Mouse (Mus musculus): ENCODE data around the gene Lhcgr. TPM values are rescaled to one million over a fixed set of nuclear protein-coding genes. Genes with fewer than 3 reads are reported as not detected.

The Lhcgr gene
- polyA plus RNA-seq, 1 experiment from 2014 or later, result 2.5 TPM

DNA sequence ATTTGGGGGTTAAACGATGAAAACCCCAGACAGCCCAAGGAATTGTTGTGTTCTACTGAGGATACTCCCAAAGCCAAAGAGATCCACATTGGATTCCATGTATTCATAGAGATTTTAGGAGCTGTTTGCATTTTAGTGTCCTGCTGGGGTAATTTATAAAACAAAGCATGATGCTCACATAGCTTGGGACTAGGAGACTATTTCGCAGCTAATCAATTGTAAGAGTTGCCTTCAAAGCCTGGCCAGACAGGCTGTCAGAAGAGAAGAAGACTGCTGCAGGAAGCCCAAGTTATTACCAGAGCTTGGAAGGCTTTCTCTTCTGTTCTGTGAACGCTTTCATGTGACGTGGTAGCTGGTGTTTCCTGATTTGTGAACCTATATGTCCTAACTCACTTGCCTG is 5.4 kb downstream of the Lhcgr start:
- H3K4me1 ChIP-seq (ENCODE audit: control insufficient read depth, insufficient read depth, low read depth, low read length), result no peaks in the 10 kb centered on the region; the same call in 1 of the 2 replicates
- WGBS, result 77% methylated on average over 4 of the region's 4 CpGs
- no peaks in the 10 kb centered on the region for H3K27me3 ChIP-seq (replicated peaks; ENCODE audit: control insufficient read depth, insufficient read depth, low read length)
- no peak for ATAC-seq
- H3K4me3 ChIP-seq (ENCODE audit: low read length), result no peak overlapping the region
- no peaks in the 10 kb centered on the region for H3K9me3 ChIP-seq (ENCODE audit: control insufficient read depth, low read length)
- H3K27ac ChIP-seq (ENCODE audit: low read depth, low read length), result no peak overlapping the region
- H3K4me2 ChIP-seq (ENCODE audit: low read length), result no peak overlapping the region
- no peaks in the 10 kb centered on the region for H3K36me3 ChIP-seq (ENCODE audit: control insufficient read depth, insufficient read depth, low read length)
- H3K9ac ChIP-seq (ENCODE audit: low read depth, low read length), result no peak overlapping the region

DNA sequence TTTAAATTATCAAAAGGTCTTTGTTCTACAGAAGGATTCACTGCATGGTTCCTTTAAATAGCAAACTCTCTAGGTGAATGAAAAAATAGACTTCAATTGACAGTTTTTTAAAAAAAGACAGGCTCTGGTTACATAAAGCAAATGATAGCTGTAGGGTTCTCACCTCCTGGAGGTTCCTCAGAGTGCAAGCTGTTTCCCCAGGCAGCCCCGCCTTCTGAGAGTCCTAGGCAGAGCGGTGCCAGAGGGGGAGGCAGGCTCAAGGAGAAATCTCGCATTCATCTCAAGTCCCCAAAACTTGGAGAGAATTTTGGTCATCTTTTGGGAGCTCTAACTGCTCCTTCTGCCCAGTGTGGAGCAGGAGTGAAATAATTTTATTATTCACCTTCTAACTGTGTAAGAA is 12.6 kb downstream of the Lhcgr start:
- H3K9me3 ChIP-seq (ENCODE audit: control insufficient read depth, low read length), result no peaks in the 10 kb centered on the region
- no peak overlapping the region for H3K9ac ChIP-seq (ENCODE audit: low read depth, low read length)
- H3K4me1 ChIP-seq (ENCODE audit: control insufficient read depth, insufficient read depth, low read depth, low read length), result peaks cover 3% of the 10 kb centered on the region
- no peaks in the 10 kb centered on the region for H3K27me3 ChIP-seq (replicated peaks; ENCODE audit: control insufficient read depth, insufficient read depth, low read length)
- H3K27ac ChIP-seq (ENCODE audit: low read depth, low read length), result no peak overlapping the region
- no peak for ATAC-seq
- no peaks in the 10 kb centered on the region for H3K36me3 ChIP-seq (ENCODE audit: control insufficient read depth, insufficient read depth, low read length)
- no peak overlapping the region for H3K4me2 ChIP-seq (ENCODE audit: low read length)
- 16% methylated on average over 3 of the region's 3 CpGs for WGBS
- no peak overlapping the region for H3K4me3 ChIP-seq (ENCODE audit: low read length)

DNA sequence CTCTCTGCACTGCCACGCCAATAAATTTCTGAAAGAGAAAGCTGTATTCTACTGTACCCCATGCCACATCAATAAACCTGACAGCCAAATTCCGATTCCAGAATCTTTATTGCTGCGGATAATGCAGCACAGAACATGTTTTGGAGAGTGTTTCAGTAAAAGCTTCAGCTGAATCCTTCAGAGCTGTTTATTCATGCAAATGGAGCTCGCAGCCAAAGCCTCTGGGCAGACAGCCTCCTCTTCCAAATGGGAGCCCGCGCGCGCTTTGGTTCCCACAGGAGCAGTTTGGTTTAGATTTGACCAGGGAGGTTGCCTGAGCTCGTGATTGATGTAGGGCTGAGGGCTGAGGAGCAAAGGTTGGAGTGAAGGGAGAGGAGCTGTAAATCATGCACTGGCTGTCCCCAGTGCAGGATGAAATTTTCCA is 17.7 kb downstream of the Lhcgr start:
- H3K4me2 ChIP-seq (ENCODE audit: low read length), result no peak overlapping the region
- H3K9me3 ChIP-seq (ENCODE audit: control insufficient read depth, low read length), result no peaks in the 10 kb centered on the region
- no peak overlapping the region for H3K4me3 ChIP-seq (ENCODE audit: low read length)
- 21% methylated on average over 9 of the region's 9 CpGs for WGBS
- peak overlapping the region; percentile 52 for H3K27ac ChIP-seq (ENCODE audit: low read depth, low read length)
- 0 out of 2 replicates have a peak overlapping the region, but pooled peaks have one; percentile 8 for H3K9ac ChIP-seq (ENCODE audit: low read depth, low read length)
- no peaks in the 10 kb centered on the region for H3K36me3 ChIP-seq (ENCODE audit: control insufficient read depth, insufficient read depth, low read length)
- no peaks in the 10 kb centered on the region for H3K27me3 ChIP-seq (replicated peaks; ENCODE audit: control insufficient read depth, insufficient read depth, low read length)
- peaks cover 14% of the 10 kb centered on the region for H3K4me1 ChIP-seq (ENCODE audit: control insufficient read depth, insufficient read depth, low read depth, low read length)
- peak; percentile 66 for ATAC-seq

DNA sequence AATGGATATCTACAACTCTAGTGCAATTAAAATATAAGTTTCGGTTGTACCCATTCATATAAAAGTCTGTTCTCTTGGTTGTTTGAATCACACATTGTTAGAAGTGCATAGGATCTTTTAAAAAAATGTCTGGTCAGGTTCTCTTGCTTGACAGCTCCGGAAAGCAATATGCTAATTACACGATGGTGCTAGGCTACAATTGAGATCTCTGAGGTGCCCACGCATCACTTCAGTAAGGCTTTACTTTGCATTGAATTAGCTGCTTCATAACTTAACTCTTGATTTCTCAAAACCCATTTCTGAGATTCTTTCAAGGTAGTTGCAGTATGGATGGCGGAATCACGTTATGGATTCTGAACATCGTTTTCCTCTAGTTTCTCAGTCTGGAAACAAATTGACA is 21.7 kb downstream of the Lhcgr start:
- ATAC-seq, result no peak
- Histone ChIP-seq H3K4me2 (ENCODE audit: low read length) (no peak overlapping the region), H3K9me3 (ENCODE audit: control insufficient read depth, low read length) (no peaks in the 10 kb centered on the region), H3K36me3 (ENCODE audit: control insufficient read depth, insufficient read depth, low read length) (no peaks in the 10 kb centered on the region), H3K27me3 (replicated peaks; ENCODE audit: control insufficient read depth, insufficient read depth, low read length) (no peaks in the 10 kb centered on the region), H3K4me3 (ENCODE audit: low read length) (no peak overlapping the region), H3K4me1 (ENCODE audit: control insufficient read depth, insufficient read depth, low read depth, low read length) (peaks cover 14% of the 10 kb centered on the region), H3K9ac (ENCODE audit: low read depth, low read length) (no peak overlapping the region), H3K27ac (ENCODE audit: low read depth, low read length) (no peak overlapping the region)
- WGBS, result 67% methylated on average over 7 of the region's 7 CpGs

DNA sequence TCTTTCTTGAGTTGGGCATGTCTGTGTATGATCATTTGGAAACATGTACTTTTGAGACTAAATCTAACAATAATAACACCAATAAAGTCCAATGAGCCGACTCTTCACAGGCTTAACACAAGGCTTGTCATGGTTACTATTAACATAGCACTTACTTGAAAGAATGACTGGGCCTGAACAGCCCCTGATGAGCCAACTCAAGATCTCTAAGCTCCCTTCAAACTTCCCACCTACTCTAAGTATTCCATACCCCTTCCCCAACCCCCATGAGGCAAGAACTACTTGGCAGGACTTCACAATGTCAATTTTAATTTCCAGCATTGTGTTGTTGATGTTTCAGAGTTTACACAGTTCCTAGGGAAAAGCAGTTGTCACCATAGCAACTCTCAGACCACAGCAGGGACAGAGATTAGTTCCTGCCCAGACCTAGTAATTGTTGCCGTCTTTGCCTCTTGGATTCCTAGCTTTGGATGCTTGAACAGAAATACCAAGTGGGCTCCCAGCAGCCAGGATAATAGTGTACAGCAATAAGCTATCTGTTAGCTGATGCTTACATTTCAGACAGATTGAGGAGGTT is 22.4 kb downstream of the Lhcgr start:
- peak; percentile 73 for ATAC-seq
- H3K4me2 ChIP-seq (ENCODE audit: low read length), result no peak overlapping the region
- peak overlapping the region; percentile 45; the same call in 1 of the 2 replicates for H3K27ac ChIP-seq (ENCODE audit: low read depth, low read length)
- H3K36me3 ChIP-seq (ENCODE audit: control insufficient read depth, insufficient read depth, low read length), result no peaks in the 10 kb centered on the region
- H3K9me3 ChIP-seq (ENCODE audit: control insufficient read depth, low read length), result no peaks in the 10 kb centered on the region
- no peaks in the 10 kb centered on the region for H3K27me3 ChIP-seq (replicated peaks; ENCODE audit: control insufficient read depth, insufficient read depth, low read length)
- no peak overlapping the region for H3K9ac ChIP-seq (ENCODE audit: low read depth, low read length)
- H3K4me3 ChIP-seq (ENCODE audit: low read length), result no peak overlapping the region
- peaks cover 15% of the 10 kb centered on the region for H3K4me1 ChIP-seq (ENCODE audit: control insufficient read depth, insufficient read depth, low read depth, low read length)
- WGBS, result 29% methylated on average over 2 of the region's 2 CpGs

DNA sequence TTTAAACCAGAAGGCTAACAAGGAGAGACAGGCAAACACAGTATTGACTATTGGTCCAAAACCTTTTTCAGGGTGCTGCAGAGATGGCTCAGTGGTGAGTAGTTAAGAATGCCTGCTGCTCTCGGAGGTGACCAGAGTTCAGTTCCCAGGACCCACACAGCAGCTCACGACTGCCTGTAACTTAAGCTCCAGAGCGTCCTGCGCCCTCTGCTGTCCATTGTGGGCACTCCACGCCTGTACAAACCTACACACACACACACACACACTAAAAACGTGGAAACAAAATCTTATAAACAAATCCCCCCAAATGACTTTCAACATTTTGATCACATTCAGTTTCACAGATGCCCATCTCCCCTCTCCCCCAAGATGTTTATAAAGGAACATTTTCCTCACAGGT is 24.9 kb downstream of the Lhcgr start:
- no peak overlapping the region for H3K27ac ChIP-seq (ENCODE audit: low read depth, low read length)
- 92% methylated on average over 6 of the region's 6 CpGs for WGBS
- no peak overlapping the region for H3K9ac ChIP-seq (ENCODE audit: low read depth, low read length)
- H3K27me3 ChIP-seq (replicated peaks; ENCODE audit: control insufficient read depth, insufficient read depth, low read length), result no peaks in the 10 kb centered on the region
- no peak overlapping the region for H3K4me3 ChIP-seq (ENCODE audit: low read length)
- peaks cover 7% of the 10 kb centered on the region for H3K4me1 ChIP-seq (ENCODE audit: control insufficient read depth, insufficient read depth, low read depth, low read length)
- H3K36me3 ChIP-seq (ENCODE audit: control insufficient read depth, insufficient read depth, low read length), result no peaks in the 10 kb centered on the region
- H3K9me3 ChIP-seq (ENCODE audit: control insufficient read depth, low read length), result no peaks in the 10 kb centered on the region
- ATAC-seq, result no peak
- no peak overlapping the region for H3K4me2 ChIP-seq (ENCODE audit: low read length)

DNA sequence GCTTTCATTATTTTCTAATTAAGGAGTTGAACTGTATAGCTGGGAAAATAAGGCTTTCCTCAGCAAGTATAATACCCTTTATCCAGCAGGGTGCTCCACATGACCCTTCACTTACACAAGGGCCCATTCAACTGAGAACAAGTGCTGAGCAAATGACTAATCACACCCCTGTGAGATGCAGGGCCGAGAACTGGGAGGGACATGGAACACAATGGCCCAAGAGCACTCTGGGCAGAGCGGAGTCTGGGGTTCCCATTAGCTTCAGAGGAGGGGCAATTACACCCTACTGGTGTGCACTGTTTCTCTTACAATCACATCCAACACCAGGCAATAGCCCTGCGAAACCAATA is 27.7 kb downstream of the Lhcgr start:
- Histone ChIP-seq H3K27ac (ENCODE audit: low read depth, low read length) (no peak overlapping the region), H3K4me3 (ENCODE audit: low read length) (no peak overlapping the region), H3K27me3 (replicated peaks; ENCODE audit: control insufficient read depth, insufficient read depth, low read length) (no peaks in the 10 kb centered on the region), H3K4me1 (ENCODE audit: control insufficient read depth, insufficient read depth, low read depth, low read length) (0 out of 2 replicates have a peak, but pooled peaks cover 2% of the 10 kb centered on the region), H3K9ac (ENCODE audit: low read depth, low read length) (no peak overlapping the region), H3K9me3 (ENCODE audit: control insufficient read depth, low read length) (no peaks in the 10 kb centered on the region), H3K36me3 (ENCODE audit: control insufficient read depth, insufficient read depth, low read length) (no peaks in the 10 kb centered on the region), H3K4me2 (ENCODE audit: low read length) (no peak overlapping the region)
- peak; percentile 90 for ATAC-seq
- 32% methylated on average over 3 of the region's 3 CpGs for WGBS

DNA sequence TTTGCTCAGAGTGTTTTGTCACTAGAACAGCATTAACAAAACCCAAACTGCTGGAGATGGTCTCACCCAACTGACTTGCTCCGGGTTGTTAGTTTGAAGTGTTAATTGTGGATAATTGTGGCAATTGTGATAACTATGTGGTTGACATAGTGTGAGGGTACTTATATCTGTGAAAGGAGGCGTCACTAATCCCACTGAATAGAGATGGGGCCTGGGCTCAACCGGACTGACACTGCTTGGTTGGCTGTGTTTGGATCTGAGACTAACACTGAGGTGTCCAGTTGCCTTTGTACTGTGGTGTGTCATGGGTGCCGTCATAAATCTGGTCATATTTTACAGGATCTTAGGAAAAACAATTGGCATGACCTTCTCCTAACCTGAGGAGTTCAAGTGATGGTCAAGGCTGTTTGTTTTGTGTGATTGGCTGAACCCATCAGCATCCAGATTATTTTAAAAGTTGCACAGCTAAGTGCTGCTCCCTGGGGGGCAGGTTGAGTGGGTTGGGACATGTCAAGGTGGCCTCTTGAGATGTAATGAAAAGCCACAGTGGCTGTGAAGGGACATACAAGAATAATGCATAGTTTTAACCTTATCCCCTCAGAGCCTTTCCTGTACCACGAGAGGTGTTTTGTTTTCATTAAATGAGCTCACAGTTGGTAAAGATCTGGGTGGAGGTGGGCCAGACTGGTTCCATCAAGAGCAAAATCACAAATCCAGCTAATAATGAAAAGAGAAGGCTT is 28.2 kb downstream of the Lhcgr start:
- peak; percentile 48 for ATAC-seq
- H3K27me3 ChIP-seq (replicated peaks; ENCODE audit: control insufficient read depth, insufficient read depth, low read length), result no peaks in the 10 kb centered on the region
- H3K27ac ChIP-seq (ENCODE audit: low read depth, low read length), result no peak overlapping the region
- 22% methylated on average over 5 of the region's 5 CpGs for WGBS
- H3K9me3 ChIP-seq (ENCODE audit: control insufficient read depth, low read length), result no peaks in the 10 kb centered on the region
- H3K4me3 ChIP-seq (ENCODE audit: low read length), result no peak overlapping the region
- no peaks in the 10 kb centered on the region for H3K36me3 ChIP-seq (ENCODE audit: control insufficient read depth, insufficient read depth, low read length)
- 0 out of 2 replicates have a peak, but pooled peaks cover 2% of the 10 kb centered on the region for H3K4me1 ChIP-seq (ENCODE audit: control insufficient read depth, insufficient read depth, low read depth, low read length)
- H3K4me2 ChIP-seq (ENCODE audit: low read length), result no peak overlapping the region
- no peak overlapping the region for H3K9ac ChIP-seq (ENCODE audit: low read depth, low read length)

DNA sequence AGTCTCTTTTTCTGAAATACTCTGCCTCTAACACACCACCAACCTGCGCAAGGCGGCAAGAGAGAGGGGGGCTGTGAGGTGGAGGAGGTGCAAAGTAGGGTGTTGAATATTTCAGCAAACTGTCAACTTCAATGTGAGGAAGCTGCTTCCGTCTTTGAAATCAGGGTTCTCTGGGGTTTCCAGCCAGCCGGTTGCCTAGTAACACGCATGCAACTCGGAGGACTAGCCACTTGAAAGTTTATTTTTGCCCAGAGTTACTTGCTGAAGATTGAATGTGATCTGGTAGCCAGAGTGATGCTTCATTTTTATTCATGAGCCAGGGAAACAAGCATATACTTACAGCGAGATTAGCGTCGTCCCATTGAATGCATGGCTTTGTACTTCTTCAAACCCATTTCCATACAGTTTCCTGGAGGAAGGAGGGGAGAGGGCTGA is 33.8 kb downstream of the Lhcgr start:
- Histone ChIP-seq H3K36me3 (ENCODE audit: control insufficient read depth, insufficient read depth, low read length) (no peaks in the 10 kb centered on the region), H3K4me2 (ENCODE audit: low read length) (peak overlapping the region; percentile 17; the same call in 1 of the 2 replicates), H3K4me1 (ENCODE audit: control insufficient read depth, insufficient read depth, low read depth, low read length) (peaks cover 20% of the 10 kb centered on the region), H3K9ac (ENCODE audit: low read depth, low read length) (no peak overlapping the region), H3K27me3 (replicated peaks; ENCODE audit: control insufficient read depth, insufficient read depth, low read length) (no peaks in the 10 kb centered on the region), H3K4me3 (ENCODE audit: low read length) (no peak overlapping the region), H3K9me3 (ENCODE audit: control insufficient read depth, low read length) (no peaks in the 10 kb centered on the region), H3K27ac (ENCODE audit: low read depth, low read length) (peak overlapping the region; percentile 9; the same call in 1 of the 2 replicates)
- WGBS, result 3% methylated on average over 9 of the region's 9 CpGs
- ATAC-seq, result peak; percentile 63
